In the genomic region with DNA sequence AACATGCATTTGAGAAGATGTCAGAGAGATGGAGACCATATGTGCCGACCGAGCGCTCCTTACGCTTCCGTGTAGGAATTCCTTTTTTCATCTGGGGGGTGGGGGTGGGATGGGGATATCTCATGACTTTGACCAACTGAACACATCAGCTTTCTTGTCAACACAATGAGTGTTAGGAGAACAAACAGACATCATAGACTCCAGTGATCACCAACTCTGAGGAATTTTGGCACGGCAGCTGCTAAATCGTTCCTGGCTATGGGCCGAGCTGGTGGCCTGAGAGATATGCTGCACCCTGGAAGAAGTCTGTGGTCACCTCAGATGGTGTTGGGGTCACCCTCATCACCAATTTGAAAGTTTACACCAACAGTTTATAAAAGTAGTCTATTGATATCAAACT, we compare ENCODE assay signal across 22 mouse cellular contexts.
DNase-seq lines count a peak whose midpoint lies in the region; ATAC-seq and TF ChIP-seq lines count a peak whose summit lies in the region.
"Had no signal": no experiment of that assay in that cellular context is flagged by ENCODE, and none has a peak within 500 bp of the region (broad histone marks: within the 10 kb centered on the region; RNA-seq: fewer than 3 reads in every experiment).

No protein-coding gene starts in this region.

- no peak overlapping the region for H3K9ac ChIP-seq in heart, embryonic 16.5 days (ENCODE audit: low read length)
- H3K9ac ChIP-seq in heart, embryonic 11.5 days (ENCODE audit: low read depth, low read length), result no peak overlapping the region
- H3K9ac ChIP-seq in lung, embryonic 14.5 days, result no peak overlapping the region
- H3K9ac ChIP-seq: embryonic facial prominence, embryonic 13.5 days; embryonic facial prominence, embryonic 15.5 days; forebrain, embryonic 12.5 days had no signal

- intact Hi-C loops in heart, postnatal 10 days (cut with DNase I), result no loop called here

- H3K27me3 ChIP-seq in heart, embryonic 16.5 days (ENCODE audit: control insufficient read depth, insufficient read depth, low read length), result no peaks in the 10 kb centered on the region
- no peaks in the 10 kb centered on the region for H3K27me3 ChIP-seq in heart, embryonic 11.5 days (ENCODE audit: control insufficient read depth, insufficient read depth, low read length)
- no peaks in the 10 kb centered on the region for H3K27me3 ChIP-seq in lung, embryonic 14.5 days (ENCODE audit: insufficient read depth, low read length)
- H3K27me3 ChIP-seq: embryonic facial prominence, embryonic 15.5 days; forebrain, embryonic 12.5 days had no signal

- no peaks in the 10 kb centered on the region for H3K36me3 ChIP-seq in heart, embryonic 16.5 days (ENCODE audit: control insufficient read depth, insufficient read depth)
- no peaks in the 10 kb centered on the region for H3K36me3 ChIP-seq in heart, embryonic 11.5 days (ENCODE audit: control insufficient read depth, insufficient read depth, low read length)
- H3K36me3 ChIP-seq in lung, embryonic 14.5 days (ENCODE audit: insufficient read depth), result no peaks in the 10 kb centered on the region
- H3K36me3 ChIP-seq: embryonic facial prominence, embryonic 13.5 days; embryonic facial prominence, embryonic 15.5 days; forebrain, embryonic 10.5 days; forebrain, embryonic 12.5 days had no signal

- no peak; the same call in 1 of the 2 replicates for ATAC-seq in heart, embryonic 16.5 days (replicated peaks; ENCODE audit: extremely low read depth, insufficient read depth, low FRiP score)
- no peak for ATAC-seq in heart, embryonic 11.5 days (replicated peaks; ENCODE audit: insufficient number of reproducible peaks, low FRiP score, low TSS enrichment)
- ATAC-seq in lung, embryonic 14.5 days (ENCODE audit: insufficient read depth), result no peak
- ATAC-seq: forebrain, embryonic 14.5 days had no signal

- H3K4me2 ChIP-seq in heart, embryonic 16.5 days (ENCODE audit: low read depth, low read length), result peak overlapping the region; percentile 17
- no peak overlapping the region for H3K4me2 ChIP-seq in heart, embryonic 11.5 days
- no peak overlapping the region for H3K4me2 ChIP-seq in lung, embryonic 14.5 days
- H3K4me2 ChIP-seq: embryonic facial prominence, embryonic 13.5 days; embryonic facial prominence, embryonic 15.5 days; forebrain, embryonic 12.5 days had no signal

- H3K9me3 ChIP-seq in heart, embryonic 16.5 days (replicated peaks; ENCODE audit: control insufficient read depth, low read length), result no peaks in the 10 kb centered on the region
- no peaks in the 10 kb centered on the region for H3K9me3 ChIP-seq in heart, embryonic 11.5 days (replicated peaks; ENCODE audit: control insufficient read depth, low read length)
- H3K9me3 ChIP-seq in lung, embryonic 14.5 days (ENCODE audit: low read depth, low read length), result no peaks in the 10 kb centered on the region
- H3K9me3 ChIP-seq: embryonic facial prominence, embryonic 13.5 days; embryonic facial prominence, embryonic 15.5 days; forebrain, embryonic 10.5 days; forebrain, embryonic 12.5 days had no signal

- no peak for TF ChIP-seq CTCF in lung, embryonic 14.5 days (IDR thresholded peaks at IDR 0.05; ENCODE audit: low read depth)

- H3K4me1 ChIP-seq in heart, embryonic 16.5 days (ENCODE audit: control insufficient read depth, insufficient read depth, low read length), result peaks cover 9% of the 10 kb centered on the region; the same call in 1 of the 2 replicates
- no peaks in the 10 kb centered on the region for H3K4me1 ChIP-seq in heart, embryonic 11.5 days (ENCODE audit: control insufficient read depth, insufficient read depth, low read length)
- no peaks in the 10 kb centered on the region for H3K4me1 ChIP-seq in lung, embryonic 14.5 days (ENCODE audit: insufficient read depth)
- H3K4me1 ChIP-seq: embryonic facial prominence, embryonic 15.5 days; forebrain, embryonic 12.5 days had no signal

- WGBS in heart, embryonic 16.5 days, result 54% methylated on average over 8 of the region's 8 CpGs
- WGBS in heart, embryonic 11.5 days (ENCODE audit: insufficient replicate concordance), result 82% methylated on average over 8 of the region's 8 CpGs
- 66% methylated on average over 8 of the region's 8 CpGs for WGBS in lung, embryonic 14.5 days

- no peak overlapping the region for H3K27ac ChIP-seq in heart, embryonic 16.5 days (ENCODE audit: low read length)
- no peak overlapping the region for H3K27ac ChIP-seq in heart, embryonic 11.5 days (ENCODE audit: low read depth, low read length)
- no peak overlapping the region for H3K27ac ChIP-seq in lung, embryonic 14.5 days (ENCODE audit: low read depth)
- H3K27ac ChIP-seq: embryonic facial prominence, embryonic 13.5 days; embryonic facial prominence, embryonic 15.5 days; forebrain, embryonic 10.5 days; forebrain, embryonic 12.5 days had no signal

- peak; percentile 11 to 38 for DNase-seq in heart, postnatal 10 days
- DNase-seq in heart, adult 8-10 months (ENCODE audit: low spot score), result no peak
- DNase-seq in lung, embryonic 14.5 days, result peak; percentile 33
- DNase-seq in lung, postnatal 36 days, result no peak
- DNase-seq: adrenal gland, adult 2 months; adrenal gland, postnatal 10 days; adrenal gland, postnatal 25 days; cerebellum, adult 11 months; cerebellum, adult 18-20 months; cerebellum, adult 8-10 months; cerebellum, adult 9-11 months; cerebellum, postnatal 14 days; cerebellum, postnatal 36 days; embryo, embryonic 11 days had no signal

- H3K4me3 ChIP-seq in heart, embryonic 16.5 days (ENCODE audit: low read length), result no peak overlapping the region
- no peak overlapping the region for H3K4me3 ChIP-seq in heart, embryonic 11.5 days (ENCODE audit: low read depth, low read length)
- H3K4me3 ChIP-seq in lung, embryonic 14.5 days (ENCODE audit: low read depth, low read length), result no peak overlapping the region
- H3K4me3 ChIP-seq: embryonic facial prominence, embryonic 13.5 days; embryonic facial prominence, embryonic 15.5 days; erythroblast, embryonic 14.5 days; forebrain, embryonic 10.5 days; forebrain, embryonic 12.5 days had no signal

Comparison
In these comparisons a context has a peak if more than half of its experiments do, and no peak if none do; other contexts are left out.
1. DNase-seq: peak in heart, postnatal 10 days (2 of 2) and lung, embryonic 14.5 days (single experiment); none in heart, adult 8-10 months (single experiment) and lung, postnatal 36 days (single experiment).